Mouse (Mus musculus) ES-E14 (cell line): Measurements from ENCODE around the gene Ush2a. TPM values are rescaled to one million over a fixed set of nuclear protein-coding genes. Genes with fewer than 3 reads are reported as not detected.

Experiments used
- DNase-seq: peaks from one replicate; pipeline ENCODE4 v3.0.0-alpha.2; 2013; ENCODE audit warnings: low read depth, low spot score
- H3K27ac ChIP-seq: 2 replicates; pipeline ENCODE4 v1.5.1; 2012; ENCODE audit warnings: low read depth, mild to moderate bottlenecking, low read length, moderate library complexity, mixed read lengths; ENCODE audit not compliant: poor library complexity, insufficient read depth, severe bottlenecking
- H3K36me3 ChIP-seq: 2 replicates; pipeline ENCODE4 v1.6.1; 2012; ENCODE audit warnings: mild to moderate bottlenecking, low read length, moderate library complexity, mixed read lengths; ENCODE audit not compliant: control insufficient read depth, poor library complexity, insufficient read depth, severe bottlenecking
- H3K4me1 ChIP-seq, 2 experiments: fragments of 150-350 bp in 1 of 2; sonication (generic) in 1 of 2; 2 replicates each; pipeline ENCODE4 v1.6.1; 2012; ENCODE audit warnings: low read length in 2 of 2, mild to moderate bottlenecking in 1 of 2, mixed read lengths in 1 of 2; ENCODE audit not compliant: control insufficient read depth in 2 of 2, insufficient read depth in 2 of 2, poor library complexity in 1 of 2
- H3K4me3 ChIP-seq, 2 experiments: fragments of 150-350 bp in 1 of 2; sonication (generic) in 1 of 2; 2 replicates each; pipeline ENCODE4 v1.5.1; 2012; ENCODE audit warnings: low read length in 2 of 2, low read depth in 1 of 2, mild to moderate bottlenecking in 1 of 2, mixed read lengths in 1 of 2; ENCODE audit not compliant: insufficient read depth in 1 of 2, poor library complexity in 1 of 2, severe bottlenecking in 1 of 2
- H3K9ac ChIP-seq: 2 replicates; pipeline ENCODE4 v1.6.1; 2012; ENCODE audit warnings: low read depth, mild to moderate bottlenecking, low read length, mixed read lengths; ENCODE audit not compliant: poor library complexity, insufficient read depth, severe bottlenecking
- H3K9me3 ChIP-seq: fragments of 150-350 bp; sonication (generic); 2 replicates; pipeline ENCODE4 v1.6.1; 2012; ENCODE audit warnings: low read depth, mild to moderate bottlenecking, low read length; ENCODE audit not compliant: control insufficient read depth, insufficient read depth
- CHD2 ChIP-seq: IDR thresholded peaks from 2 replicates; pipeline ENCODE4 v1.6.1; 2014; ENCODE audit warnings: mild to moderate bottlenecking, low read depth, low read length, inconsistent platforms
- HCFC1 ChIP-seq: IDR thresholded peaks from 2 replicates; pipeline ENCODE4 v1.6.1; 2012; ENCODE audit warnings: low read length, inconsistent platforms, borderline replicate concordance; ENCODE audit not compliant: insufficient read depth
- MAFK ChIP-seq: IDR thresholded peaks from 2 replicates; pipeline ENCODE4 v1.6.1; 2014; ENCODE audit warnings: mild to moderate bottlenecking, low read depth, low read length, inconsistent platforms; ENCODE audit not compliant: insufficient read depth
- ZC3H11A ChIP-seq: IDR thresholded peaks from 2 replicates; pipeline ENCODE4 v1.6.1; 2012; ENCODE audit warnings: low read depth, mild to moderate bottlenecking, inconsistent platforms, low read length, borderline replicate concordance
- ZNF384 ChIP-seq: IDR thresholded peaks from 2 replicates; pipeline ENCODE4 v1.6.1; 2012; ENCODE audit warnings: low read depth, low read length, inconsistent platforms
- in situ Hi-C, 2 experiments: fragments of 600-800 bp; cut with MboI; formaldehyde crosslinking; loops; one replicate each; pipeline ENCODE4 v1.15.1; 2025; ENCODE audit warnings: low sequenced_read_pairs in 2 of 2, inconsistent platforms in 1 of 2; ENCODE audit not compliant: unreplicated experiment in 2 of 2
- total RNA-seq: library from RNA; depleted of rRNA; stranded (reverse); fragments of 300-350 nt; gene quantifications from 2 replicates; pipeline ENCODE4 v1.2.3, GENCODE M21; 2012

The Ush2a gene
- total RNA-seq, 1 experiment = 0.22 TPM

GRCm38 (mm10) chr1:188390080-188390479 is 128.3 kb downstream of the Ush2a start:
- in situ Hi-C loops = no loop called here
- Histone ChIP-seq H3K36me3 (no peaks in the 10 kb centered on the region), H3K9me3 (no peaks in the 10 kb centered on the region), H3K4me1 (no peaks in the 10 kb centered on the region), H3K9ac (no peak overlapping the region), H3K27ac (no peak overlapping the region), H3K4me3 (no peak overlapping the region)
- DNase-seq = no peak
- TF ChIP-seq MAFK (no peak), ZC3H11A (no peak), ZNF384 (no peak), HCFC1 (no peak), CHD2 (no peak)

- TF ChIP-seq CHD2 = no peak
- no peak for TF ChIP-seq HCFC1
- TF ChIP-seq MAFK = no peak
- TF ChIP-seq ZNF384 = no peak
- TF ChIP-seq ZC3H11A = no peak
- no peaks in the 10 kb centered on the region for H3K36me3 ChIP-seq
- no peak overlapping the region for H3K27ac ChIP-seq
- H3K9ac ChIP-seq = no peak overlapping the region
- H3K4me3 ChIP-seq = no peak overlapping the region
- in situ Hi-C loops = no loop called here
- DNase-seq = no peak
- H3K9me3 ChIP-seq = no peaks in the 10 kb centered on the region
- no peaks in the 10 kb centered on the region for H3K4me1 ChIP-seq
Measured at GRCm38 (mm10) chr1:188407176-188407575, 145.4 kb downstream of the Ush2a start.

GRCm38 (mm10) chr1:188407613-188408386 is 146.0 kb downstream of the Ush2a start:
- H3K4me1 ChIP-seq = no peaks in the 10 kb centered on the region
- in situ Hi-C loops = no loop called here
- H3K4me3 ChIP-seq = no peak overlapping the region
- no peaks in the 10 kb centered on the region for H3K36me3 ChIP-seq
- TF ChIP-seq ZNF384 (no peak), MAFK (no peak), CHD2 (no peak), ZC3H11A (no peak), HCFC1 (no peak)
- H3K27ac ChIP-seq = no peak overlapping the region
- no peak for DNase-seq
- no peak overlapping the region for H3K9ac ChIP-seq
- no peaks in the 10 kb centered on the region for H3K9me3 ChIP-seq

GRCm38 (mm10) chr1:188410547-188410946 is 148.7 kb downstream of the Ush2a start:
- Histone ChIP-seq H3K9me3 (no peaks in the 10 kb centered on the region), H3K4me1 (no peaks in the 10 kb centered on the region), H3K27ac (no peak overlapping the region), H3K4me3 (no peak overlapping the region), H3K36me3 (no peaks in the 10 kb centered on the region), H3K9ac (no peak overlapping the region)
- in situ Hi-C loops = no loop called here
- no peak for DNase-seq
- no peak for TF ChIP-seq ZC3H11A
- no peak for TF ChIP-seq MAFK
- no peak for TF ChIP-seq CHD2

GRCm38 (mm10) chr1:188420543-188420942 is 158.7 kb downstream of the Ush2a start:
- H3K36me3 ChIP-seq = no peaks in the 10 kb centered on the region
- H3K9ac ChIP-seq = no peak overlapping the region
- in situ Hi-C loops = no loop called here
- no peaks in the 10 kb centered on the region for H3K9me3 ChIP-seq
- no peak overlapping the region for H3K4me3 ChIP-seq
- TF ChIP-seq HCFC1 (no peak), CHD2 (no peak), MAFK (no peak), ZC3H11A (no peak), ZNF384 (no peak)
- DNase-seq = no peak
- no peak overlapping the region for H3K27ac ChIP-seq
- H3K4me1 ChIP-seq = no peaks in the 10 kb centered on the region
